Mouse (Mus musculus) gastrocnemius, postnatal 14 days (tissue): ENCODE data around the gene Ccdc91. TPM values are rescaled to one million over a fixed set of nuclear protein-coding genes. Genes with fewer than 3 reads are reported as not detected.
A peak's percentile ranks its signal among the peaks of the same experiment; 100 is the strongest.

Experiments used
- DNase-seq: peaks from one replicate; pipeline ENCODE4 v3.0.0; 2021; ENCODE audit warnings: mixed read lengths
- intact Hi-C: fragments of 180-260 bp; cut with DNase I; formaldehyde crosslinking; loops from one replicate; pipeline ENCODE4 v1.15.1; 2025; ENCODE audit warnings: low total_unique reads
- total RNA-seq, 2 experiments: library from RNA; stranded (reverse); gene quantifications; 2 replicates each; pipeline ENCODE4 v1.2.3; 2021

The Ccdc91 gene
- total RNA-seq, 2 experiments from 2014 or later = 62.3 to 63.3 TPM

GRCm38 (mm10) chr6:147559316-147559715, 83.7 kb downstream of the Ccdc91 start:
- DNase-seq = no peak
- intact Hi-C loops = no loop called here

DNA sequence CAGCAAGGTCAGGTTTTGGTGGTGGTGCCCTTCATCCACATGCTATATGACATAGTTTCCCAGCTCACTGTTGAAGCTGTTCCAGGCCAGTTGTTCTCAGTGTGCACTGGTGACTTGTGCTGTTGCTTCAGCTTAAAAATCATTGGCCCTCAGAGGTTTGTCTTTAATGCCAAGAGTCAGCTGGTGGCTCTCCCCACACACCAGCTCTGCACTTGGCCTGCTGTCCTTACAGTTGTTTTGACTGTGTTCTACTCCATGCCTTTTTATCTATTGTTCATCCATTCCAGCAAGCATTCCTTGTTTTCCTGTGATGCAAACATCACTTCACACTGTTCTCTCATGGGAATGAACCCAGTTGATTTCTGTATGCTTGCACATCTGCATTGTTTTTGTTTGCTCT, 84.8 kb downstream of the Ccdc91 start:
- DNase-seq = no peak
- intact Hi-C loops = no loop called here

DNA sequence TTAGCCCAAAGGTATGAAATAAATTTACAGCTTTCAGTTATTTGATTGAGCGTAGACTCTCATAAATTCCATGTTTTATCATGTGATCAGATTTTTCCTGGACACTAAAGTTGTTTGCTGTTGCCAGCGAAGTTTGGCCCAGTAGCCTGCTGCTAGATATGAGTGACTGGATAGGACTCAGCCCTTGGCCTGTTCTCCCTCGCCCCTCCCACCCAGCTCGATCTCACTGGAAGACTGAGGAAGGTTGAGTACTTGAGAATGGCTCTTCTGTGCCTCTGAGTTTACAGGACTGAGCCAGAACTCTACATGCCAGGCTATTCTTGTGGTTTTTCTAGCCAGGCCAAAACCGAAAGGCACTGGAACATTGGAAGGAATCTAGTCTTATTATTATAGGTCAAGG, 93.6 kb downstream of the Ccdc91 start:
- peak; percentile 70 for DNase-seq
- intact Hi-C loops = no loop called here

DNA sequence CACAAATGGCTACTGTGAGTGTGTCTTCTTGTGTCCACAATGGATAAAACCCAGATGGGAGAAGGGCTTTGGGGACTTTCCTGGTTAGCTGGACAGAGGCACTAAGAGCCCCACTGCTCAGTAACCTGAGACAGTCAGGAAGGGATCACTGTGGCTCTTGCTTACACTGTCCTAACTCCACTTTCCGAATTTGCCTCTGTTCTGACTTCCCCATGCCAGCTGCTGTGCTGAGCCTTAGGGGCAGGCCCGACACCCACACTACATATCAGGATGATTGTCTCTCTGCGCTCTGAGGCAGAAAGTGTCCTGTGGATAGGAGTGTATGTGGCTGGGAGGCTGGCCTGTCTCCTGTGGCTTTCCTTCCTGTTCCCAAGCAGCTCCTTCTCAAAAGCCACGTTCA, 97.5 kb downstream of the Ccdc91 start:
- intact Hi-C loops = no loop called here
- DNase-seq = no peak

GRCm38 (mm10) chr6:147574454-147575182, 99.0 kb downstream of the Ccdc91 start:
- DNase-seq = no peak
- intact Hi-C loops = no loop called here

- DNase-seq = no peak
- intact Hi-C loops = no loop called here
Measured at GRCm38 (mm10) chr6:147575183-147575784, 99.7 kb downstream of the Ccdc91 start.

GRCm38 (mm10) chr6:147587675-147588074, 112.0 kb downstream of the Ccdc91 start:
- intact Hi-C loops = no loop called here
- no peak for DNase-seq

DNA sequence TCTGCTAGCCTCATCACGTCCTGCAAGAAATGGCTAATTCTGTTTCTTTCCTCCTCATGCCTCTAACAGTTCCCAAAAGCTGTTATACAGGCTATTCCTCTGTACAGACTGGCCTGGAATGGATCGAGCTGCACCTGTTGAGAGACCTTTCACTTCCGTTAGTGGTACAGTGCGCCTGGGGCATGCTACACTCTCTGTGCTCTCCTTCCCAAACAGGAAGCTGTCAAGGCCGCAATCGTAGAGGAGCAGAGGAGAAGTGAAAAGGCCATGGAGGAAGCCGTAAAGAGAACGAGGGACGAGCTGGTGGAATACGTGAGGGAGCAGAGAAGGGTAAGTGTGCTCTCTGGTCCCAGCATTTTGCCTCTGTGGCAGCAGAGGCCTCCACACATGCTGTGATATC, 131.0 kb downstream of the Ccdc91 start:
- no peak for DNase-seq
- intact Hi-C loops = no loop called here

DNA sequence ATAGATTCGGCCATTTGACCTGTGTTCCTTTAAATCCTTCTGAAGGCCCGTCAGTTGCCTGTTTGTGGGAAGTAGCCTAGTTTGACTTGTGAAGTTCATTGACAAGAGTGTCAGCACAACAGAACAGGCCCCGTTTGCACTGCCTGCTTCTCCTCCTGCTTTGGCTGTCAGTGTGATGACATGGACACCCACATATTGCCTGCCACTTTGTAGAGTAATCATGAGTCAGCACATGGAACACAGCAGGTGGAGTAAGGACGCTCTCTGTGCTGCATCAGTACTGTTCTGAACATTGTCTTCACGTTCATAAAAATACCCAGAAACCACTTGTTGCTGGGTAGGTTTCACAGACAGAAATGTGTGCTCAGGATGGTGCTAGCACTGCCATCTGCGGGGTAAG, 132.0 kb downstream of the Ccdc91 start:
- no peak for DNase-seq
- intact Hi-C loops = no loop called here

- DNase-seq = no peak
- intact Hi-C loops = no loop called here
Measured at GRCm38 (mm10) chr6:147615306-147615705, 139.7 kb downstream of the Ccdc91 start.

DNA sequence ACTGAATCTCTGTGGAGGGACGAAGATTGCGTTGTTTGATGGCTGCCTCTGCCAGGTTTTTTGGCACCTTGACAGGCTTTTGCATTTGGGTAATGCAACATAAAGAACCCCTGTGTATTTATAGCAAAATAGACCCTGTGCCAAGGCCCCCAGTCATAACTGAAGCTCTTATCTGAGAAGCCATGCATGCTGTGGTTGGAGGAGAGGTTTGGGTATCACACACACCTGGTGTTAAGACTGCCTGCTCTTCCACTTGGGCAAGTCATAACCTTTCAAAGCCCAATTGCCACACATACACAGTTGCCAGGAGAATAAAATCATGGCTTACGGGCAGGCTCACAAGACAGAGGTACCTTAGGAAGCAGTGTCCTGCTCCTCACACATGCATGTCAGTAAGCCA, 147.5 kb downstream of the Ccdc91 start:
- no peak for DNase-seq
- intact Hi-C loops = no loop called here

- intact Hi-C loops = no loop called here
- DNase-seq = no peak
Measured at GRCm38 (mm10) chr6:147636464-147636863, 160.8 kb downstream of the Ccdc91 start.

- intact Hi-C loops = no loop called here
- no peak for DNase-seq
Measured at GRCm38 (mm10) chr6:147643875-147644274, 168.2 kb downstream of the Ccdc91 start.

GRCm38 (mm10) chr6:147644391-147644790, 168.8 kb downstream of the Ccdc91 start:
- no peak for DNase-seq
- intact Hi-C loops = no loop called here

DNA sequence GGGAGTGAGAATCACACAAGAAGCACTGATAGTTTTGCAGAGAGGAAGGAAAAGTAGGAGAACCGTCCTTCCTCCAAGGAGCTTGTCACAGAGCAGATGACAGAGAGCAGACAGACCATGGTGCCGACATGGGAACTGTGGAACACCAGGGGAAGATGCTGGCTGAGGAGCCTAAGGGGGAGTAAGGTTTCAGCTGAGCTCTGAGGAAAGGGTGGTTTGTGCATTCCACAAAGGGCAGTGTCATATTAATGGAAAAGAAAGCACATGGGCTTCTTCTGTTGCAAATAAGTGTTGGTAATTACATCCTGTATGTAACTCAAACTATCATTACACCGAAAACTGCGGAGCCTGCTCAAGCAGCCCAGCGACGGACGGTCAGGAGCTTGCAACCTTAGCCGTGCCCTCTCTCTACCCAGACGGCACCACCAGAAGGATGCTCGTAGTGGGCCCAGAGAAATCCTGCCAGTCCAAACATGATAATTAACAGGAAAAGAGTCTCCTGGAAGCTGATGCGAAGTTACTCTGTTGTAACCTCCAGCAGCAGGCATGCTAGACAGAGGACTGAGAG, 170.9 kb downstream of the Ccdc91 start:
- intact Hi-C loops = no loop called here
- DNase-seq = no peak

GRCm38 (mm10) chr6:147658025-147658424, 182.4 kb downstream of the Ccdc91 start:
- intact Hi-C loops = no loop called here
- DNase-seq = no peak

DNA sequence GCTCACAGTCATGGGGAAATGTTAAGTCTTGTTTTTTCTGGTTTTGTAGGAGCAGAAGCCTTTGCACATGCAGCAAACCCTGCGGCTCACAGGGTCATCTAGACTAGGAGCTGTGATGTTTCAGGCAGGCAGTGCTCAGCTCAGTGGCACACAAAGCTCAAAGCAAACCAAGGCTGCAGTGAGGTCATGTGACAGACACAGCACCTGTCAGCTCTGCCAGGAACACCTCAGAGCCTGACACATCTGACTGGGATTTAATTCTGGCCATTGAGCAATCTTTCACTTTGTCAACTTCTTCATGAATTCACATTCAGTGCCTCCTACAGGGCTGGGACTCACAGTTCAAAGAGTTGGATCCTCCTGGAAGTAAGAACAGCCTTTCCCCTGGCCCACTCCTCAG, 185.1 kb downstream of the Ccdc91 start:
- no peak for DNase-seq
- intact Hi-C loops = no loop called here

DNA sequence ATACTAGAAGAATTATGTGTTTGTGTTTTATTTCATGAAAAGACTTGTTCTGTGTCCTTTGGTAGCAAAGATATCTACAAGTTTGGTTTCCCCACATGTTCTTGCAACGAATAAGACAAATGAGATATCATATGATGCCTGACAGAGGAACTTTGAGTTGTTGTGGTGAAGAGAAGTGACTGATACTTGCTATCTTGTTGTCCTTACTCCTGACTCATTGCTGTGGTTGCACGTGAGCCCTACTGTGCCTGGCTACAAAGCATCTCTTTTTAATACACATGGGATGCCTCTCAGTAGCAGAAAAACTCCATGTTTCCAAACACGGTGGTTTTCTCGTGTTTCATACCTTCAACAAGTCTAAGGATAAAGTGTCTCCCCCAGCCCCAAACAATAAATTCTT, 186.2 kb downstream of the Ccdc91 start:
- DNase-seq = no peak
- intact Hi-C loops = no loop called here

DNA sequence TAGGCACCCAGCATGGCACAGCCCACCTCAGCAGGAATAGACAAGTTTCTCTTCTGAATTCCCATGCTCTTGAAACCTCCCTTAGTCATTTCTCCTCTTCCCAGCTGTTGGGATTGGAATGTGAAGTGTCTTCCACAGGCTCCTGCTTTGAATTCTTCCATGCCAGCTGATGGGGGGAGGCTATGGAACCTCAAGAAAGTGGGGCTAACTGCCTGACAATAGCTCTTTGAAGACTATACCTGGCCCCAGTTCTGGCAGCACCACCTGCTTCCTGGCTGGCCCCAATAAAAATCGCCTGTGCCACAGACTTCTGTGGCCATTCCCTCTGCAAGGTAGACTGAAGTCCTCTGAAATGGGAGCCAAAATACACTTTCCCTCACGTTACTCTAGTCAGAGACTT, 187.0 kb downstream of the Ccdc91 start:
- intact Hi-C loops = no loop called here
- DNase-seq = no peak

GRCm38 (mm10) chr6:147664339-147664738, 188.7 kb downstream of the Ccdc91 start:
- intact Hi-C loops = no loop called here
- peak; percentile 40 for DNase-seq

- peak; percentile 64 for DNase-seq
- intact Hi-C loops = no loop called here
Measured at GRCm38 (mm10) chr6:147671366-147671765, 195.7 kb downstream of the Ccdc91 start.
